Mouse (Mus musculus) forebrain, embryonic 10.5 days (tissue): Measurements from ENCODE around the gene Gm16451. TPM values are rescaled to one million over a fixed set of nuclear protein-coding genes. Genes with fewer than 3 reads are reported as not detected.
"Not testable (repeated sequence)": the region's sequence is repeated elsewhere in the genome, so short reads cannot be mapped to it uniquely, and the experiment has no call there.

ENCODE experiments used
- DNase-seq: peaks from one replicate; pipeline ENCODE4 v3.0.0-alpha.2; 2017; ENCODE audit warnings: low spot score; ENCODE audit errors: extremely low spot score
- H3K27ac ChIP-seq: fragments of 300-500 bp; sonication (generic); 2 replicates; pipeline ENCODE4 v1.5.1; 2016; ENCODE audit warnings: mild to moderate bottlenecking
- H3K27me3 ChIP-seq: fragments of 300-500 bp; sonication (generic); 2 replicates; pipeline ENCODE4 v1.6.1; 2016; ENCODE audit warnings: mild to moderate bottlenecking; ENCODE audit not compliant: poor library complexity, severe bottlenecking
- H3K36me3 ChIP-seq: fragments of 300-500 bp; sonication (generic); replicated peaks from 2 replicates; pipeline ENCODE4 v1.6.1; 2016; ENCODE audit warnings: mild to moderate bottlenecking, moderate library complexity
- H3K4me1 ChIP-seq: fragments of 300-500 bp; sonication (generic); 2 replicates; pipeline ENCODE4 v1.6.1; 2016
- H3K4me3 ChIP-seq: fragments of 300-500 bp; sonication (generic); 2 replicates; pipeline ENCODE4 v1.5.1; 2016; ENCODE audit warnings: mild to moderate bottlenecking, moderate library complexity
- H3K9me3 ChIP-seq: fragments of 300-500 bp; sonication (generic); 2 replicates; pipeline ENCODE4 v1.6.1; 2016; ENCODE audit warnings: mild to moderate bottlenecking, moderate library complexity
- WGBS: fragments of 180-500 bp; shearing (Covaris S2); methylation state at CpG from one replicate; pipeline ENCODE4 v1.1.7; 2016; 5-methylcytosine and 5-hydroxymethylcytosine counted together
- polyA plus RNA-seq: library from polyadenylated mRNA; unstranded; fragments of >200 nt; fragmentation: Nextera tagmentation; extraction: Ambion mirVana; gene quantifications from 2 replicates; pipeline ENCODE4 v1.2.1, GENCODE M21; 2016

Gene Gm16451
- not detected in 2 replicates for polyA plus RNA-seq

- H3K27me3 ChIP-seq, H3K9me3 ChIP-seq, H3K27ac ChIP-seq, H3K36me3 ChIP-seq, DNase-seq, H3K4me3 ChIP-seq, H3K4me1 ChIP-seq: not testable (repeated sequence)
- no CpG with 5 or more reads among the region's 2 CpGs for WGBS
Observed at GRCm38 (mm10) chr7:22118145-22118544, at the start of gene Gm16451. Gm16451 (minus strand) TSS chr7:22118245.

GRCm38 (mm10) chr7:22163935-22164334 is 45.9 kb upstream of the Gm16451 start, which contains the start of gene Vmn1r142:
Vmn1r142 (minus strand) TSS chr7:22164035.
- H3K4me3 ChIP-seq, DNase-seq, H3K27ac ChIP-seq, H3K9me3 ChIP-seq, H3K36me3 ChIP-seq, H3K27me3 ChIP-seq, H3K4me1 ChIP-seq: not testable (repeated sequence)
- WGBS: no CpG with 5 or more reads among the region's 3 CpGs

DNA sequence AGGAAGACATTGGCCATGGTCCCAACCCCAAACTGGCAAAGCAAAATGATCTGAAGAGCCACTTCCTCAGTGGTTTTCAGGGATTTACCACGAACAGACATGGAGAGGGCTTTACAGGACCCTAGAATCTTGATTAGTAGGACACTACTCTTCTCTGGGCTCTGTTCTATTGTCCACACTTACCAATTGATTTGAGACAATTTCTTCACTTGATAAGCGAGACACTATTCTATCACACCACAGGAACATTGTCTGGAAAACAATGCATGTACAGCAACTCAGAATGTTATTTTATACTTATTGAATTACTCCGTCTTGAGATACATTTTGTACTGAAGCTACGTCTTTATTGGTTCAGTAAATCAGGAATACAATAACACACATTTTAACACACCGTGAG is 16.6 kb upstream of the Gm16451 start, which contains the start of gene Gm10666:
TSS of gene Gm10666 (minus strand) at position 101 of the 400 bp plus-strand sequence.
- not testable (repeated sequence) for H3K4me3 ChIP-seq, H3K4me1 ChIP-seq, H3K36me3 ChIP-seq, H3K27ac ChIP-seq, DNase-seq, H3K9me3 ChIP-seq, H3K27me3 ChIP-seq
- WGBS: no CpG with 5 or more reads among the region's 5 CpGs

DNA sequence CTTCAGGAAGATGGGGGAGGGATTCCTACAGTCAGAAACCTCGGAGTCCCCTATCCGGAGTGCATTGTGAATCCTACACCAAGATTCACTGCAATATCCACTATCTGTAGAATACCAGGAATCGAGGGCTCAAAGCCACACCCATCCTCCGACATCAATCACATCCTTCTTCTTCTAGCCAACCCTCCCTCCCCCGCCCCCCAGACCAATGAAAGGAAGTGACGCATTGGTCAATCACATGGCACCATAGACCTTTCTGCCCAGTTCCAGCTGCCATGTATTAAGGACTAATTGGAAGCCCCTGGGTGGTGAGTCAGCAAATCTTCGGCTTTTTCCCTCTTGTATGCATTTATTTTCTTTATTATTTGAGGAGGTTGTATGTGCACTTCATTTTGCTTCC is 49.3 kb downstream of the Gm16451 start, which contains the start of gene Vmn1r139:
TSS of gene Vmn1r139 (plus strand) at position 301 of the 400 bp plus-strand sequence.
- H3K27me3 ChIP-seq, H3K4me3 ChIP-seq, H3K36me3 ChIP-seq, H3K4me1 ChIP-seq, H3K27ac ChIP-seq, DNase-seq, H3K9me3 ChIP-seq: not testable (repeated sequence)
- no CpG with 5 or more reads among the region's 7 CpGs for WGBS

Other genes with a start within 250 kb of the Gm16451 start
- gene Gm5891, start 197.0 kb downstream of the Gm16451 start, polyA plus RNA-seq: not detected in 2 replicates
- not detected in 2 replicates for gene Vmn1r137, start 123.7 kb downstream of the Gm16451 start, polyA plus RNA-seq
- gene Vmn1r138, start 89.3 kb downstream of the Gm16451 start, polyA plus RNA-seq: not detected in 2 replicates
- gene Gm6176, start 61.9 kb downstream of the Gm16451 start, polyA plus RNA-seq: not detected in 2 replicates
- gene Vmn1r139, start 49.2 kb downstream of the Gm16451 start, polyA plus RNA-seq: not detected in 2 replicates
- gene Gm10666, start 16.5 kb upstream of the Gm16451 start, polyA plus RNA-seq: not detected in 2 replicates
- not detected in 2 replicates for gene Vmn1r142, start 45.8 kb upstream of the Gm16451 start, polyA plus RNA-seq
- not detected in 2 replicates for gene Vmn1r143, start 71.1 kb upstream of the Gm16451 start, polyA plus RNA-seq
- gene Gm8653, start 83.0 kb upstream of the Gm16451 start, polyA plus RNA-seq: not detected in 2 replicates
- not detected in 2 replicates for gene Gm8453, start 111.2 kb upstream of the Gm16451 start, polyA plus RNA-seq
- not detected in 2 replicates for gene Gm4187, start 211.5 kb upstream of the Gm16451 start, polyA plus RNA-seq